Comparison of ENCODE assay signal across 8 mouse cellular contexts in genomic region chr4:28815621-28815920, GRCm38 (mm10). TPM values are rescaled to one million over a fixed set of nuclear protein-coding genes. Genes with fewer than 3 reads are reported as not detected.
A peak's percentile ranks its signal among the peaks of the same experiment; 100 is the strongest.
DNase-seq lines count a peak whose midpoint lies in the region; ATAC-seq and TF ChIP-seq lines count a peak whose summit lies in the region.

No protein-coding gene starts in this region.

- intact Hi-C loops in gastrocnemius, adult 2 months (cut with DNase I): no loop called here

- ATAC-seq in heart, embryonic 16.5 days (replicated peaks; ENCODE audit: extremely low read depth, insufficient read depth, low FRiP score): no peak
- ATAC-seq in liver, embryonic 15.5 days (ENCODE audit: insufficient read depth): no peak
- no peak; the same call in 1 of the 2 replicates for ATAC-seq in cerebellum, adult (ENCODE audit: insufficient number of reproducible peaks, low FRiP score, low TSS enrichment)

- H3K4me1 ChIP-seq in E14TG2a.4 (replicated peaks; ENCODE audit: low read depth, low read length): peaks cover 19% of the 10 kb centered on the region
- no peaks in the 10 kb centered on the region for H3K4me1 ChIP-seq in heart, embryonic 16.5 days (ENCODE audit: control insufficient read depth, insufficient read depth, low read length)
- peaks cover 30% of the 10 kb centered on the region for H3K4me1 ChIP-seq in liver, embryonic 15.5 days (replicated peaks)

- WGBS in heart, embryonic 16.5 days: 1% methylated on average over 15 of the region's 15 CpGs
- under 1% methylated on average over 15 of the region's 15 CpGs for WGBS in liver, embryonic 15.5 days (ENCODE audit: insufficient replicate concordance)

- H3K36me3 ChIP-seq in E14TG2a.4 (ENCODE audit: insufficient read depth, low read length): no peaks in the 10 kb centered on the region
- H3K36me3 ChIP-seq in heart, embryonic 16.5 days (ENCODE audit: control insufficient read depth, insufficient read depth): no peaks in the 10 kb centered on the region
- no peaks in the 10 kb centered on the region for H3K36me3 ChIP-seq in liver, embryonic 15.5 days (replicated peaks)

- no peak for TF ChIP-seq CTCF in gastrocnemius, adult 2 months (IDR thresholded peaks at IDR 0.05)
- TF ChIP-seq CTCF in E14TG2a.4 (conservative IDR thresholded peaks at IDR 0.05; ENCODE audit: low read length): no peak

- DNase-seq in gastrocnemius, adult 2 months: no peak
- no peak for DNase-seq in gastrocnemius, adult 8-10 months (ENCODE audit: low spot score in 2 of 2)
- DNase-seq in adrenal gland, postnatal 14 days: no peak
- DNase-seq in Muller cell, postnatal 12 days (ENCODE audit: inconsistent ontology term): no peak

- H3K27me3 ChIP-seq in E14TG2a.4 (ENCODE audit: insufficient read depth, low read length): peaks cover 28% of the 10 kb centered on the region
- no peaks in the 10 kb centered on the region for H3K27me3 ChIP-seq in heart, embryonic 16.5 days (ENCODE audit: control insufficient read depth, insufficient read depth, low read length)
- peaks cover 53% of the 10 kb centered on the region for H3K27me3 ChIP-seq in liver, embryonic 15.5 days

- H3K4me3 ChIP-seq in gastrocnemius, adult 2 months: peak overlapping the region; percentile 87
- H3K4me3 ChIP-seq in E14TG2a.4 (replicated peaks; ENCODE audit: low read length): peak overlapping the region; percentile 85
- H3K4me3 ChIP-seq in heart, embryonic 16.5 days (ENCODE audit: low read length): peak overlapping the region; percentile 92
- peak overlapping the region; percentile 58 for H3K4me3 ChIP-seq in liver, embryonic 15.5 days (replicated peaks)

- H3K27ac ChIP-seq in gastrocnemius, adult 2 months: peak overlapping the region; percentile 81
- peak overlapping the region; percentile 96 for H3K27ac ChIP-seq in heart, embryonic 16.5 days (ENCODE audit: low read length)
- H3K27ac ChIP-seq in liver, embryonic 15.5 days (replicated peaks): no peak overlapping the region

- no peaks in the 10 kb centered on the region for H3K9me3 ChIP-seq in E14TG2a.4 (ENCODE audit: low read length)
- no peaks in the 10 kb centered on the region for H3K9me3 ChIP-seq in heart, embryonic 16.5 days (replicated peaks; ENCODE audit: control insufficient read depth, low read length)
- H3K9me3 ChIP-seq in liver, embryonic 15.5 days (replicated peaks): no peaks in the 10 kb centered on the region

- H3K9ac ChIP-seq in heart, embryonic 16.5 days (ENCODE audit: low read length): peak overlapping the region; percentile 93
- H3K9ac ChIP-seq in liver, embryonic 15.5 days: no peak overlapping the region

- H3K4me2 ChIP-seq in heart, embryonic 16.5 days (ENCODE audit: low read depth, low read length): peak overlapping the region; percentile 89
- peak overlapping the region; percentile 84 for H3K4me2 ChIP-seq in liver, embryonic 15.5 days

RNA-seq across cellular contexts. Expression of gene Epha7, which starts 2.6 kb away (rescaled TPM):
- total RNA-seq in gastrocnemius, adult 2 months (2021): 1 to 10 TPM; 1.6 to 2.4 TPM
- total RNA-seq in gastrocnemius, adult 8-10 months (2022): 1 to 10 TPM; 2.1 to 2.7 (median 2.5) TPM
- polyA plus RNA-seq in heart, embryonic 16.5 days (2015; fragmentation: Nextera tagmentation; extraction: Ambion mirVana): 25.5 and 26.9 TPM in 2 replicates
- 1.4 and 1.6 TPM in 2 replicates for polyA plus RNA-seq in liver, embryonic 15.5 days (2015; fragmentation: Nextera tagmentation; extraction: Ambion mirVana)
- 2.4 and 3.1 TPM in 2 replicates for total RNA-seq in adrenal gland, postnatal 14 days (2021)
